Mouse (Mus musculus) forebrain, embryonic 10.5 days (tissue): ENCODE data around the gene Mical3. TPM values are rescaled to one million over a fixed set of nuclear protein-coding genes. Genes with fewer than 3 reads are reported as not detected.

Source experiments
- DNase-seq: peaks from one replicate; pipeline ENCODE4 v3.0.0-alpha.2; 2017; ENCODE audit warnings: low spot score; ENCODE audit errors: extremely low spot score
- H3K27ac ChIP-seq: fragments of 300-500 bp; sonication (generic); 2 replicates; pipeline ENCODE4 v1.5.1; 2016; ENCODE audit warnings: mild to moderate bottlenecking
- H3K27me3 ChIP-seq: fragments of 300-500 bp; sonication (generic); 2 replicates; pipeline ENCODE4 v1.6.1; 2016; ENCODE audit warnings: mild to moderate bottlenecking; ENCODE audit not compliant: poor library complexity, severe bottlenecking
- H3K36me3 ChIP-seq: fragments of 300-500 bp; sonication (generic); replicated peaks from 2 replicates; pipeline ENCODE4 v1.6.1; 2016; ENCODE audit warnings: mild to moderate bottlenecking, moderate library complexity
- H3K4me1 ChIP-seq: fragments of 300-500 bp; sonication (generic); 2 replicates; pipeline ENCODE4 v1.6.1; 2016
- H3K4me3 ChIP-seq: fragments of 300-500 bp; sonication (generic); 2 replicates; pipeline ENCODE4 v1.5.1; 2016; ENCODE audit warnings: mild to moderate bottlenecking, moderate library complexity
- H3K9me3 ChIP-seq: fragments of 300-500 bp; sonication (generic); 2 replicates; pipeline ENCODE4 v1.6.1; 2016; ENCODE audit warnings: mild to moderate bottlenecking, moderate library complexity
- WGBS: fragments of 180-500 bp; shearing (Covaris S2); methylation state at CpG from one replicate; pipeline ENCODE4 v1.1.7; 2016; 5-methylcytosine and 5-hydroxymethylcytosine counted together
- polyA plus RNA-seq: library from polyadenylated mRNA; unstranded; fragments of >200 nt; fragmentation: Nextera tagmentation; extraction: Ambion mirVana; gene quantifications from 2 replicates; pipeline ENCODE4 v1.2.1, GENCODE M21; 2016

Mical3 gene
- polyA plus RNA-seq, 1 experiment from 2014 or later: 9.0 TPM

- Histone ChIP-seq H3K36me3 (peaks cover 31% of the 10 kb centered on the region), H3K4me3 (no peak overlapping the region), H3K27ac (no peak overlapping the region), H3K9me3 (no peaks in the 10 kb centered on the region), H3K4me1 (peaks cover 26% of the 10 kb centered on the region), H3K27me3 (no peaks in the 10 kb centered on the region)
- no peak for DNase-seq
- 90% methylated on average over 10 of the region's 10 CpGs for WGBS
These were observed 27.9 kb downstream of the Mical3 start for GRCm38 (mm10) chr6:121102941-121103340.

GRCm38 (mm10) chr6:121102084-121102483 is 28.7 kb downstream of the Mical3 start:
- WGBS: 92% methylated on average over 2 of the region's 2 CpGs
- Histone ChIP-seq H3K27me3 (no peaks in the 10 kb centered on the region), H3K27ac (no peak overlapping the region), H3K9me3 (no peaks in the 10 kb centered on the region), H3K36me3 (peaks cover 30% of the 10 kb centered on the region), H3K4me3 (no peak overlapping the region), H3K4me1 (peaks cover 29% of the 10 kb centered on the region)
- no peak for DNase-seq

GRCm38 (mm10) chr6:121101201-121101600 is 29.6 kb downstream of the Mical3 start:
- H3K9me3 ChIP-seq: no peaks in the 10 kb centered on the region
- H3K27me3 ChIP-seq: no peaks in the 10 kb centered on the region
- H3K4me3 ChIP-seq: no peak overlapping the region
- DNase-seq: no peak
- H3K4me1 ChIP-seq: peaks cover 33% of the 10 kb centered on the region
- H3K27ac ChIP-seq: no peak overlapping the region
- peaks cover 22% of the 10 kb centered on the region for H3K36me3 ChIP-seq
- 95% methylated on average over 5 of the region's 5 CpGs for WGBS

GRCm38 (mm10) chr6:121099831-121100230 is 31.0 kb downstream of the Mical3 start:
- 97% methylated on average over 7 of the region's 7 CpGs for WGBS
- no peaks in the 10 kb centered on the region for H3K27me3 ChIP-seq
- H3K36me3 ChIP-seq: peaks cover 17% of the 10 kb centered on the region
- no peak overlapping the region for H3K4me3 ChIP-seq
- H3K27ac ChIP-seq: no peak overlapping the region
- DNase-seq: no peak
- peaks cover 21% of the 10 kb centered on the region for H3K4me1 ChIP-seq
- no peaks in the 10 kb centered on the region for H3K9me3 ChIP-seq

GRCm38 (mm10) chr6:121099228-121099608 is 31.6 kb downstream of the Mical3 start:
- no peak overlapping the region for H3K4me3 ChIP-seq
- H3K4me1 ChIP-seq: peaks cover 21% of the 10 kb centered on the region
- no peaks in the 10 kb centered on the region for H3K9me3 ChIP-seq
- no peaks in the 10 kb centered on the region for H3K27me3 ChIP-seq
- no peak for DNase-seq
- 94% methylated on average over 4 of the region's 4 CpGs for WGBS
- H3K36me3 ChIP-seq: peaks cover 12% of the 10 kb centered on the region
- no peak overlapping the region for H3K27ac ChIP-seq

- WGBS: 88% methylated on average over 9 of the region's 9 CpGs
- H3K9me3 ChIP-seq: no peaks in the 10 kb centered on the region
- no peak overlapping the region for H3K4me3 ChIP-seq
- peak overlapping the region; percentile 62; the same call in 1 of the 2 replicates for H3K27ac ChIP-seq
- H3K27me3 ChIP-seq: no peaks in the 10 kb centered on the region
- DNase-seq: no peak
- peaks cover 21% of the 10 kb centered on the region for H3K4me1 ChIP-seq
- H3K36me3 ChIP-seq: peaks cover 12% of the 10 kb centered on the region
These were observed 32.1 kb downstream of the Mical3 start for GRCm38 (mm10) chr6:121098511-121099227.

- no peaks in the 10 kb centered on the region for H3K27me3 ChIP-seq
- no peak for DNase-seq
- peaks cover 17% of the 10 kb centered on the region for H3K4me1 ChIP-seq
- peaks cover 7% of the 10 kb centered on the region for H3K36me3 ChIP-seq
- no peaks in the 10 kb centered on the region for H3K9me3 ChIP-seq
- 93% methylated on average over 9 of the region's 9 CpGs for WGBS
- H3K4me3 ChIP-seq: no peak overlapping the region
- H3K27ac ChIP-seq: no peak overlapping the region
These were observed 32.7 kb downstream of the Mical3 start for GRCm38 (mm10) chr6:121098109-121098508.

GRCm38 (mm10) chr6:121096862-121097261 is 33.9 kb downstream of the Mical3 start:
- Histone ChIP-seq H3K36me3 (peaks cover 12% of the 10 kb centered on the region; the same call in 1 of the 2 replicates), H3K27ac (no peak overlapping the region), H3K9me3 (no peaks in the 10 kb centered on the region), H3K27me3 (no peaks in the 10 kb centered on the region), H3K4me3 (no peak overlapping the region), H3K4me1 (peaks cover 14% of the 10 kb centered on the region)
- 94% methylated on average over 8 of the region's 8 CpGs for WGBS
- no peak for DNase-seq

GRCm38 (mm10) chr6:121096390-121096789 is 34.4 kb downstream of the Mical3 start:
- no peaks in the 10 kb centered on the region for H3K9me3 ChIP-seq
- peaks cover 14% of the 10 kb centered on the region for H3K4me1 ChIP-seq
- H3K36me3 ChIP-seq: peaks cover 14% of the 10 kb centered on the region; the same call in 1 of the 2 replicates
- 90% methylated on average over 8 of the region's 8 CpGs for WGBS
- DNase-seq: no peak
- no peak overlapping the region for H3K27ac ChIP-seq
- H3K4me3 ChIP-seq: no peak overlapping the region
- no peaks in the 10 kb centered on the region for H3K27me3 ChIP-seq

- Histone ChIP-seq H3K36me3 (peaks cover 31% of the 10 kb centered on the region), H3K27me3 (no peaks in the 10 kb centered on the region), H3K4me1 (peaks cover 16% of the 10 kb centered on the region), H3K9me3 (peaks cover 9% of the 10 kb centered on the region; the same call in 1 of the 2 replicates), H3K27ac (no peak overlapping the region), H3K4me3 (no peak overlapping the region)
- 88% methylated on average over 8 of the region's 8 CpGs for WGBS
- no peak for DNase-seq
These were observed 37.0 kb downstream of the Mical3 start for GRCm38 (mm10) chr6:121093662-121094408.

- peaks cover 27% of the 10 kb centered on the region for H3K36me3 ChIP-seq
- H3K4me3 ChIP-seq: no peak overlapping the region
- H3K4me1 ChIP-seq: peaks cover 29% of the 10 kb centered on the region
- DNase-seq: no peak
- 95% methylated on average over 11 of the region's 11 CpGs for WGBS
- H3K9me3 ChIP-seq: peaks cover 9% of the 10 kb centered on the region; the same call in 1 of the 2 replicates
- no peak overlapping the region for H3K27ac ChIP-seq
- no peaks in the 10 kb centered on the region for H3K27me3 ChIP-seq
These were observed 40.0 kb downstream of the Mical3 start for GRCm38 (mm10) chr6:121090786-121091185.

- Histone ChIP-seq H3K27ac (peak overlapping the region; percentile 44), H3K4me1 (peaks cover 45% of the 10 kb centered on the region), H3K27me3 (no peaks in the 10 kb centered on the region), H3K36me3 (peaks cover 31% of the 10 kb centered on the region), H3K4me3 (no peak overlapping the region), H3K9me3 (peaks cover 9% of the 10 kb centered on the region; the same call in 1 of the 2 replicates)
- DNase-seq: peak; percentile 34
- WGBS: 76% methylated on average over 22 of the region's 22 CpGs
These were observed 43.1 kb downstream of the Mical3 start for GRCm38 (mm10) chr6:121087586-121088245.
